Mouse (Mus musculus) hindbrain, postnatal 0 days (tissue): ENCODE results near the gene Vps33b. TPM values are rescaled to one million over a fixed set of nuclear protein-coding genes. Genes with fewer than 3 reads are reported as not detected.

Source experiments
- ATAC-seq: fragments of 200-750 bp; cut with Nextera tagmentation; 2 replicates; pipeline ENCODE4 v1.8.0; 2017; ENCODE audit warnings: mild to moderate bottlenecking, moderate TSS enrichment, moderate library complexity
- DNase-seq: peaks from one replicate; pipeline ENCODE4 v3.0.0-alpha.2; 2015; ENCODE audit warnings: low spot score
- H3K27ac ChIP-seq: fragments of 300-500 bp; sonication (generic); 2 replicates; pipeline ENCODE4 v1.5.1; 2014; ENCODE audit warnings: mild to moderate bottlenecking
- H3K27me3 ChIP-seq: fragments of 300-500 bp; sonication (generic); 2 replicates; pipeline ENCODE4 v1.6.1; 2014; ENCODE audit warnings: low read length, mixed read lengths; ENCODE audit not compliant: insufficient read depth
- H3K36me3 ChIP-seq: fragments of 300-500 bp; sonication (generic); 2 replicates; pipeline ENCODE4 v1.6.1; 2014; ENCODE audit warnings: low read length, mixed read lengths; ENCODE audit not compliant: insufficient read depth
- H3K4me1 ChIP-seq: fragments of 300-500 bp; sonication (generic); 2 replicates; pipeline ENCODE4 v1.6.1; 2014; ENCODE audit warnings: antibody characterized with exemption, low read length, mixed read lengths; ENCODE audit not compliant: insufficient read depth
- H3K4me2 ChIP-seq: fragments of 300-500 bp; sonication (generic); 2 replicates; pipeline ENCODE4 v1.6.1; 2014; ENCODE audit warnings: low read depth, mild to moderate bottlenecking, low read length, moderate library complexity, mixed read lengths
- H3K4me3 ChIP-seq: fragments of 300-500 bp; sonication (generic); 2 replicates; pipeline ENCODE4 v1.5.1; 2014; ENCODE audit warnings: low read length
- H3K9ac ChIP-seq: fragments of 300-500 bp; sonication (generic); replicated peaks from 2 replicates; pipeline ENCODE4 v1.6.1; 2014; ENCODE audit warnings: mild to moderate bottlenecking, low read length, moderate library complexity, mixed read lengths
- H3K9me3 ChIP-seq: fragments of 300-500 bp; sonication (generic); 2 replicates; pipeline ENCODE4 v1.6.1; 2016; ENCODE audit warnings: low read length, mixed read lengths
- CTCF ChIP-seq: IDR thresholded peaks from 2 replicates; pipeline ENCODE4 v1.5.1; 2016; ENCODE audit warnings: antibody characterized with exemption, control low read depth, low read depth
- WGBS: fragments of 180-500 bp; shearing (Covaris S2); extraction: QIAGEN DNeasy Blood & Tissue Kit; methylation state at CpG from one replicate; pipeline ENCODE4 v1.1.7; 2014; 5-methylcytosine and 5-hydroxymethylcytosine counted together
- polyA plus RNA-seq: library from polyadenylated mRNA; unstranded; fragments of >200 nt; fragmentation: Nextera tagmentation; extraction: Ambion mirVana; gene quantifications from 2 replicates; pipeline ENCODE4 v1.2.1, GENCODE M21; 2015
- total RNA-seq: library from RNA; depleted of rRNA; stranded (reverse); fragments of >200 nt; gene quantifications from 2 replicates; pipeline ENCODE4 v1.2.3, GENCODE M21; 2014

The Vps33b gene
- total and polyA plus RNA-seq, 2 experiments from 2014 or later, result 15.4 to 24.3 TPM

- Histone ChIP-seq H3K9me3 (no peaks in the 10 kb centered on the region), H3K9ac (no peak overlapping the region), H3K27me3 (0 out of 2 replicates have a peak, but pooled peaks cover 10% of the 10 kb centered on the region), H3K36me3 (no peaks in the 10 kb centered on the region), H3K4me3 (no peak overlapping the region), H3K4me2 (no peak overlapping the region), H3K27ac (no peak overlapping the region), H3K4me1 (no peaks in the 10 kb centered on the region)
- 78% methylated on average over 7 of the region's 7 CpGs for WGBS
- ATAC-seq, result no peak
- no peak for TF ChIP-seq CTCF
- DNase-seq, result no peak
Observed at GRCm38 (mm10) chr7:80252437-80252836, 17.0 kb upstream of the Vps33b start.

DNA sequence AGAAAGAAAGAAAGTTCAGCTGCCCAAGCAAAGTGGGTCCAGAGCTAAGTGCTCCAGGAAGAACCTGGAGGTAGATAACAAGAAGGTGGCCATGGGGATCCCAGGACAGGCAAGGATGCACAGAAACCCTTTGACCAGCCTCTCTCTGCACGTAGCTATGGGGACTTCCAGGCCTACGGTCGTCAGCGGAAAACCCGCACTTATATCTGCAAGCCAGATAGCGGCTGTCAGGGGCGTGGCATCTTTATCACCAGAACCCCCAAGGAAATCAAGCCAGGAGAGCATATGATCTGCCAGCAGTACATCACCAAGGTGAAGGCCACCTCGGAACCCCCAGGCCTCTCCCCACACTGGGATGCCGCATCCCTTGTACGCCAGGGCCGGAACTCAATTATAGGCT, 16.6 kb upstream of the Vps33b start:
- 85% methylated on average over 11 of the region's 11 CpGs for WGBS
- no peak overlapping the region for H3K27ac ChIP-seq
- no peaks in the 10 kb centered on the region for H3K9me3 ChIP-seq
- no peak for ATAC-seq
- H3K4me3 ChIP-seq, result no peak overlapping the region
- no peak for DNase-seq
- no peak overlapping the region for H3K9ac ChIP-seq
- H3K36me3 ChIP-seq, result no peaks in the 10 kb centered on the region
- no peaks in the 10 kb centered on the region for H3K4me1 ChIP-seq
- peaks cover 13% of the 10 kb centered on the region; the same call in 1 of the 2 replicates for H3K27me3 ChIP-seq
- H3K4me2 ChIP-seq, result no peak overlapping the region
- TF ChIP-seq CTCF, result no peak

- peaks cover 28% of the 10 kb centered on the region for H3K27me3 ChIP-seq
- no peak overlapping the region for H3K4me2 ChIP-seq
- 66% methylated on average over 2 of the region's 2 CpGs for WGBS
- no peaks in the 10 kb centered on the region for H3K36me3 ChIP-seq
- no peaks in the 10 kb centered on the region for H3K4me1 ChIP-seq
- no peak overlapping the region for H3K9ac ChIP-seq
- DNase-seq, result no peak
- no peak overlapping the region for H3K27ac ChIP-seq
- no peak overlapping the region for H3K4me3 ChIP-seq
- ATAC-seq, result no peak
- no peaks in the 10 kb centered on the region for H3K9me3 ChIP-seq
- 0 out of 2 replicates have a peak, but pooled peaks have one; percentile 13 for TF ChIP-seq CTCF
Observed at GRCm38 (mm10) chr7:80255981-80256380, 13.5 kb upstream of the Vps33b start.

- DNase-seq, result no peak
- Histone ChIP-seq H3K9ac (no peak overlapping the region), H3K4me1 (peaks cover 10% of the 10 kb centered on the region), H3K4me2 (no peak overlapping the region), H3K9me3 (no peaks in the 10 kb centered on the region), H3K36me3 (no peaks in the 10 kb centered on the region), H3K4me3 (no peak overlapping the region), H3K27ac (no peak overlapping the region), H3K27me3 (peaks cover 28% of the 10 kb centered on the region)
- TF ChIP-seq CTCF, result no peak
- WGBS, result 80% methylated on average over 2 of the region's 2 CpGs
- no peak for ATAC-seq
Observed at GRCm38 (mm10) chr7:80257706-80258105, 11.7 kb upstream of the Vps33b start.

DNA sequence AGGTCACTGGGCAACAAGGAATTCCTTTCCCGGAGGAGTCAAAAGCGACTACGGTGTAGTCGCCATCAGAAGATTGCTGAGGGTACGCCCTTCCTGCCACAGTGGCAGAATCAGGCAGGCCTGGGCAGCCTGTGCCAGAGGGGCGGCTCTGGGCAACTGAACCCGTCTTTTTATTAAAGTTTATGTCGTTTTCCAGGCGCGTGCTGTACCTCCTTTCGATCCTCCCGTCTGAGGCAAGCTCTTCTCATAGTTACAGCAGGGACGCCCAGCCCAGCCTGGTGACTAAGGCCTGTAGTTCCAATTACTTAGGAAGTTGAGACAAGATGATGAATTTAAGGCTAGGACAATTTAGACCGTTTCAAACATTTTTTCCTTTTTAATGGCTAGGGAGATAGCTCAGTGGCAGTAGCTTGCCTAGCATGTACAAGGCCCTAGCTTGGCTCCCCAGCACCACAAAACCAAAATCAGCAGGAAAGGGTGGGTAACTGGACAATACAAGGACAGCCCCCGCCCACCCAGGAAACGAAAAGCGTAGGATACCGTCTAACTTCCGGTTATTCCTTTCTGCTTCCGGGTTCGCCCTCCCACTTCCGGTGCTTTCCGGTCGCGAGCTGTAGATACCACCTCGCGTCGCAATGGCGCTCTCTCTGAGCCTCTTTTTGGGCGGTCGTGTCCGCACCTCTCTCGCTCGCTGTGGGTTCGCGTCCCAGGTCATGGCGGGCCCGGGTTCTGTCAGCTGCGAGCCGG, 8.7 kb upstream of the Vps33b start, which contains the start of gene Ngrn:
Gene Ngrn (plus strand): TSS at position 591 of the 747 bp plus-strand sequence.
- peak; percentile 94 for DNase-seq
- peak; percentile 91 for ATAC-seq
- 27% methylated on average over 40 of the region's 40 CpGs for WGBS
- H3K27ac ChIP-seq, result peak within 1 kb of the TSS; percentile 88
- peak; percentile 56 for TF ChIP-seq CTCF
- H3K9me3 ChIP-seq, result no peaks in the 10 kb centered on the region
- peak within 1 kb of the TSS; percentile 92 for H3K4me2 ChIP-seq
- H3K4me3 ChIP-seq, result peak within 1 kb of the TSS; percentile 68
- H3K9ac ChIP-seq, result peak within 1 kb of the TSS; percentile 73
- H3K4me1 ChIP-seq, result peaks cover 10% of the 10 kb centered on the region
- H3K27me3 ChIP-seq, result peaks cover 21% of the 10 kb centered on the region
- H3K36me3 ChIP-seq, result peaks cover 15% of the 10 kb centered on the region

DNA sequence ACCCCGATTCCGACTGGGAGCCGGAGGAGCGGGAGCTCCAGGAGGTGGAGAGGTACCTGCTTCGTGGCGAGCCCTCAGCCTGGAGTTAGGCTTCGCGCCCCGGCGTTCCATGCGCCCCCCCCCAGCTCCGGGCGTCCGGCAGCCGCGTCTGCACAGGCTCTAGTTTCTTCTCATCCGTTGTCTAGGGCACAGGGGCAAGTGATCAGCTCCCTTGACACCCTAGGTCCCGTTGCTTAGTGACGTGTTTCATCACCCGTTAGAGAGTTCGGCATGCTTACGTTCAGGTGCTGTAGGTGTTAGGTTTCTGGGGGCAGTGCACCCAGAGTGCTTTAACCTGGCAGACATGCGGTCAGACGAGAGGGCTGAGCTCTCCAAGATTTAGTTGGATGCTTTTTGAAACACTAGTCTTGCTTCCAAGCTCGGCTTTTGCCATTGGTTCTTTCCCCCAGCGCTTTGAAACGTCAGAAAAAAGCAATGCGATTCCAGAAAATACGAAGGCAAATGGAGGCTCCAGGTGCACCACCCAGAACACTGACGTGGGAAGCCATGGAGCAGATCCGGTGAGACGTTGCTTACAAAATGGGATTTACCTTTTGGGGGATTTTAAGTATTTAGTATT, 8.0 kb upstream of the Vps33b start:
- Histone ChIP-seq H3K4me2 (peak overlapping the region; percentile 92), H3K27ac (peak overlapping the region; percentile 88), H3K9ac (peak overlapping the region; percentile 73), H3K9me3 (no peaks in the 10 kb centered on the region), H3K4me1 (peaks cover 10% of the 10 kb centered on the region), H3K27me3 (peaks cover 21% of the 10 kb centered on the region), H3K36me3 (peaks cover 21% of the 10 kb centered on the region), H3K4me3 (peak overlapping the region; percentile 68)
- no peak for TF ChIP-seq CTCF
- peak; percentile 47 for DNase-seq
- 2% methylated on average over 29 of the region's 32 CpGs for WGBS
- ATAC-seq, result peak; percentile 72

GRCm38 (mm10) chr7:80264606-80265005, 4.8 kb upstream of the Vps33b start:
- H3K4me3 ChIP-seq, result no peak overlapping the region
- TF ChIP-seq CTCF, result no peak
- WGBS, result 89% methylated on average over 12 of the region's 12 CpGs
- H3K36me3 ChIP-seq, result peaks cover 27% of the 10 kb centered on the region
- H3K27ac ChIP-seq, result no peak overlapping the region
- 0 out of 2 replicates have a peak, but pooled peaks cover 3% of the 10 kb centered on the region for H3K27me3 ChIP-seq
- H3K4me2 ChIP-seq, result no peak overlapping the region
- H3K9me3 ChIP-seq, result no peaks in the 10 kb centered on the region
- no peak overlapping the region for H3K9ac ChIP-seq
- ATAC-seq, result no peak
- DNase-seq, result no peak
- peaks cover 10% of the 10 kb centered on the region for H3K4me1 ChIP-seq
